Mouse (Mus musculus): ENCODE measurements around the gene Aqp5.

Gene Aqp5

DNA sequence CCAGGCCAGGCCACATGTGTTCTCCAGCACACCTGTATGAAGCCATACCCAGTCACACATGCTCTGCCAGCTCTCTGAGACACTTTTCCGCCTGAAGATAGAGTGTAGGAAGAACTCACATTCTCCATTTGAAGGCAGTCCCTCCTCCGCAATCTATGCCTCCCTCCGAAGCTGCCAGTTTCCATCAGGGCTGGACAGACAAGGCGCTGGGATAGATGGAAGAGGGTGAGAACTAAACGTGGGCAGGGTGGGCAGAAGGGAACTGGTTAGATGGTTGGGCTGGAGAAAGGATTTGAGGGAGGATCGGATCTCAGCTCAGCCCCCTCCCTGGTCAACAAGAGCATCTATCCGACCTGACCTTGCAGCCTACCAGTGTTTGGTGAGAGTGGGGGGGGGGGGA is 6.3 kb downstream of the Aqp5 start:
- no peak for DNase-seq

DNA sequence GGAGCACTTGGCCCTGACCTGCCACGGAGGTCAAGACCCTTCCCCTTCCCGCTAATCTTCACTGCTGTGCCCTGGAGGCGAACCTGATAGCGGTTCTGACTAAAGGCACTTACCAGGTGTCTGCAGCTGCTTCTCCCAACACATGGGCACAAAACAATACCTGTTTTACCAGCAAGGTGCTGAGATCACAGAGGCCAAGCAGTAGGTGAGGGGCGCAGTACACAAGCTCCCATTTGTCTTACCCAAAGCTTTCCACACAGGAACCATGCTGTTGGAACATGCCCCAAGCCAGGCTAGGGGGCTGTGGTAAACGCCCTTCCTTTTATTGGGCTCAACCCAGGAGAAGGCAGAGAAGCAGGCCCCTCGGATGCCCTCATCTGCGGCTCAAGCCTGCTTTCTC is 7.0 kb downstream of the Aqp5 start:
- peak in 1 of 2 experiments; percentile 3 for DNase-seq

DNA sequence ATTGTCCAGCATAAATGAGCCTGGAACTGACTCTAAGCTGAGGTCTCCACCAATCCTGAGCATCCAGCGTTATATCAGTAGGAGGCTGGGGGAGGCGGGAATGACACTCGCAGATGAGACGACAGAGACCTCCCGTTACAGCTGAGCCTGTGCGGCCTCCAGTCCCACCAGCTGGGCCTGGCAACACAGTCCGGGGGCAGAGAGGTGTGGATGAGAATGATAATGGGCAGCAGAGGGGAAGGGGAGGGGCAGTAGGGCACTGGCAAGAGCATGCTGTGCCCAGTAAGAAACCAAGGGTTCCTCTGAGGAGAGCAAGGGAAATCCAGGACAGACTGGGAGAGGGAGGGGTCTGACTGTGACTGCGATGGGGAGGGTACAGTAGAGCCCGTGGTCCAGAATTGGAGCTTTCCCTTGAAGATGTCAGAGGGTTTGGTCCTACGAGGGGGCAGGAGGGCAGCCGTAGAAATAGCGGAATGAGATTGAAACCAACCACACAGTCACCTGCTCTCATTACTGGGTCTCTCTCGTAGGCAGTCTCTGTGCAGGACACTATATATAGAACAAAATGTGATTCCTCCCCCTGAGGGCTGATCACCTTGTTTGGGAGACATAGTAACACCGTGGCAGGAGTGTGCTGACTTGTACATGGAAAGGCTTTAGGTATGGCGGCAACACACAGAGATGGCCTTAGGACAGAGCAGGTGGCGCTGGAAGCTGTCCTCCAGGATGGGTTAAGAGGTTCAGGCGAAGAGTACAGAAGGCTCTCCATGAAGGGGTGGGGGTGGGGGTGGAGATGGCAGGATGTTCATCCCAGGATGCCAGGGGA is 8.9 kb downstream of the Aqp5 start:
- peak; percentile 75 to 81 for DNase-seq

DNA sequence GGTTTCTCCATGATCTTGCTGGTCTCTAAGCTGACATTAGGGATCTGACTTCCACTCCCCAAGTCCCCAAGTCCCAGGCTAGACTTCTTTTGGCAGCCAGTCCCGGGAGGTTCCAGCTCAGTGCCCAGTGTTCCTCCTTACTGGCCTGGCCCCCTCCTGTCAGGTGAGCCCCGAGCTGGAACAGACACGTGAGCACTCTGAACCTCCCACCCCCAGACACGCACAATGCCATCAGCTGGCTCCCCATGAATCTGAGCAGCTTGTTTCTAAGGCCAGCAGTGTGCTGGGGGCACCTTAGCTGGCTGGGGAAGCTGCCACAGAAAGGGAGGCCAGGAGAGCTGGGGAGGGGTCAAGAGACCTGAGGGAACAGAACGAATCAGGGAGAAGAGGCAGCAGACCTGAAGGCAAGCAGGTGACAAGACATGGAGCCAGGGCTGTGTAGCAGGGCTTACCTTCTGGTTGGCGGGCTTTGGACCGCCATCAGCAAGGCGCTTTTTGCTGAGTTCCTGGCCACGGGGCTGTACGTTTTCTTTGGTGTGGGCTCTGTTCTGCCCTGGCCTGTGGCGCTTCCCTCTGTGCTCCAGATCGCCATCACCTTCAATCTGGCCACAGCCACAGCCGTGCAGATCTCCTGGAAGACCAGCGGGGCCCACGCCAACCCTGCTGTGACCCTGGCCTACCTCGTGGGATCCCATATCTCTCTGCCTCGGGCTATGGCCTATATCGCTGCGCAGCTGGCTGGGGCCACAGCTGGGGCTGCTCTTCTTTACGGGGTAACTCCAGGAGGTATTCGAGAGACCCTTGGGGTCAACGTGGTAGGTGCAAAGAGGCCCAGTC is 10.6 kb downstream of the Aqp5 start, which contains the start of gene Aqp6:
Gene Aqp6, plus strand, starts transcription at position 415 of the 837 bp plus-strand sequence.
- DNase-seq, result peak; percentile 60 to 69

DNA sequence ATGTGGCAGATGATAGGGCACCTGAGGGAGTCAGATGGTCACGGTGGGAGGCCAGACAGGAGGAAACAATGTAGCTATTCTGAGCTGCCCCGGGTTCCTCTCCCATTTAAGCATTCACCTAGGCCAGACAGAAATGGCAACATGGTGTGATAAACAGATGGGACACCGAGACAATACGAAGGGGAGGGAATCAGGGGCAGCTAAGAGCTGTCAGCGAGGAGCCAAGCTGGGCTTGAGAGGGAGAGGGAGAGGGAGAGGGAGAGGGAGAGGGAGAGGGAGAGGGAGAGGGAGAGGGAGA is 11.2 kb downstream of the Aqp5 start:
- DNase-seq, result peak in 1 of 2 experiments; percentile 65

DNA sequence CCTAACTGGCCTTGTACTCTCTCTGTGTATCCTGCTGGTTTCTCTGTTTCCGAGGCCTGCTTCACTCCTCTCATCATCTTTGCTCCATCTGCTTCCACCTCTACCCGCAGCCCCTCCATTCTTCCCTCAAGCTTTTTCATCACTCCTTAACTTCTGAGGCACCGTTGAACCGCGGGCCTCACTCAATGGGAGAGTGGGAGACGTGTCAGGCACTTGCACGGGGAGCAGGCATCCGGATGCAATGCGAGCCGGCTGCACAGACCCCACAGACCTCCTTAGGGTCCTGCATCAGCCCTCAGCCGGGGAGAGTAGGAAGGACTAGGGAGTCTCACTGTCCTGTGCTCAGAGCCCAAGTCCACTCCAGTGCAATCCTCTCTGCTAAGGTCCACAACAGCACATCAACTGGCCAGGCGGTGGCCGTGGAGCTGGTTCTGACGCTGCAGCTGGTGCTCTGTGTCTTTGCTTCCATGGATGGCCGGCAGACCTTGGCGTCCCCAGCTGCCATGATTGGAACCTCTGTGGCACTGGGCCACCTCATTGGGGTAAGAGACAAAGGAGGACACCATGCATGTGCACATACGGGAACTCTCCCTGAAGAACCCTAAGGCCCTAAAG is 11.7 kb downstream of the Aqp5 start:
- DNase-seq, result peak; percentile 55 to 66

DNA sequence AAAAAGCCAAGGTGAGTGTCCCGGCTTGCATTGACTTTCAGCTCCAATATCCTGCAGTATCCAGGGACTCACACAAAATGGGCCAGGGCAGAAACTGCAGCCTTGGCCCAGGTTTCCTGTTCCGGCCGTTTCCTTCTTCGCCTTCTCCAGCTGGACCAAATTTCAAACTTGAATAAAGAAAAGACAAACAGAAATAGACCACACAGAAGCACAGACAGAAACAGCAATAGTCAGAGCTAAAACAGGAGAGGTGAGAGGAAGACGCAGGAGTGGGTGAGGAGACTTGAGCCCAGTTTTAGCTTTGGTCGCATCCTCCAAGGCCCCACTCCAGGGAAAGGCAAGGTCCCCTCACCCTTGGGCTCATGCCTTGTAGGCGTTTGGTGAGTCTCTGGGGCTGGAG is 12.6 kb downstream of the Aqp5 start:
- DNase-seq, result peak in 1 of 2 experiments; percentile 16

DNA sequence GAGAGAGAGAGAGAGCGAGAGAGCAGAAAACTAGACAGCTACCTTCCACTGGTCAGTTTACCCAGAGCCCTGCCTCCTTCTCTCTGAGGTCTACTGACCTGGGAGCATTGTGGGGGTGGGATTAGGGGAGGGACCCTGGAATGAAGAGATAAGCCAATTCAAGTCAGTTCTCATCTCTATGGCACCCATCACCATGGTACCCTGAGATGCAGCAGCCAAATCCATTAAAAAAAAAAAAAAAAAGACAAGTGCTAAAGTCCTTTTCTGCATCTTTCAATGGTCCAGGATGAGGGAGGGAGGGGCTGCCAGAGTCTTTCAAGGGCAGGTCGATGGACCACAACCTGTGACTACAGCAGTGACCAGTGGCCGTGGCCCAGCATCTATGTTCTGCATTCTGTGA is 15.0 kb downstream of the Aqp5 start:
- DNase-seq, result no peak

DNA sequence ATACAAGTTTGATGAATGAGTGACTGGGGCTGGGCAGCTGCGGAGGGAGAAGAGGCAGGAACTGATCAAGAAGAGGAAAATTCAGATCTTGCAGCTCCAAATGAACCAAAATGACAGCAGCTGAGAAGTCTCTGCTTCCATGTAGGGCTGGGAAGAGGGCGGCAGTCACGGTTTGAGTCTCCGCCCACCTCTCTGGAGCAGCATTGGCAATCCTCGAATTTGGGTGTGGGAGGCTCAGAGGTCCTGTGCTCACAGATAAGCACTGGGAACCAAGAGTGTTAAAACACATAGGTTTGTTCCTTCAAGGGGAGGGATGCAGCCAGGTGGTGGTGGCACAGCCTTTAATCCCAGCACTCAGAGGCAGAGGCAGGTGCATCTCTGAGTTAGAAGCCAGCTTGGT is 15.9 kb downstream of the Aqp5 start:
- DNase-seq, result peak in 1 of 2 experiments; percentile 38

DNA sequence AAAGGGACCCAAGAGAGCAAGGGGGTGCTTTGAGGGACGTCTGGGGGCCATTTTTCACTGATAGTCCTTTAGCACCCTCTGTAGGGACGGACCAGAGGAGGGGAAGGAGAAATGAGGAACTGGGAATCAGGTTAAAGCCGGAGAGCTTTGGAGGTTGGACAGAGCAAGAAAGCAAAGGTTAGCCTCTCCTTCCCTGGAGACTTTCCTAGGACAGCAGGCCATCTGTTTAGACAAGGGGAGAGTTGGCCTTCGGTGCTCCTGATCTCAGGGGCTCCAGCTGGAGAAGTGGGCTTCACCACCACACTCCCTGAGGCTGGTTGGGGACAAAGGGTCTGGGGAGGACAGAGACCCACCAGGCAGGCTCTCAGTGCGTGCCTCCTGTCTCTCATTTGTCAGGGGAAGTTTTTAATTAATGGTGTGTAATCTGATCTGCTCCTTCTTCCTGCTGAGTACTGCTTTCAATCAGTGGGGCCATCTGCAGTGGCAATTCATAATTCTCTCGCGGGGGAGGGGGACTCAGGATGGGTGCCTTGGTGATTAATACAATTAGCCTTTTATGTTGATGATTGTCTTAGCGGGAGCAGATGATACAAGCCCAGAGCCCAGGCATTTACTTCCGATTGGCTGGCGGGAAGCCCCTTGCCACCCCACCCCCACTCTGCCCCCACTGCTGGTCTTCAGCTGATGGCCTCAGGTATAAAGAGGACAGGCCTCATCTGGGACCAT is 17.0 kb downstream of the Aqp5 start:
- peak; percentile 73 to 74 for DNase-seq

DNA sequence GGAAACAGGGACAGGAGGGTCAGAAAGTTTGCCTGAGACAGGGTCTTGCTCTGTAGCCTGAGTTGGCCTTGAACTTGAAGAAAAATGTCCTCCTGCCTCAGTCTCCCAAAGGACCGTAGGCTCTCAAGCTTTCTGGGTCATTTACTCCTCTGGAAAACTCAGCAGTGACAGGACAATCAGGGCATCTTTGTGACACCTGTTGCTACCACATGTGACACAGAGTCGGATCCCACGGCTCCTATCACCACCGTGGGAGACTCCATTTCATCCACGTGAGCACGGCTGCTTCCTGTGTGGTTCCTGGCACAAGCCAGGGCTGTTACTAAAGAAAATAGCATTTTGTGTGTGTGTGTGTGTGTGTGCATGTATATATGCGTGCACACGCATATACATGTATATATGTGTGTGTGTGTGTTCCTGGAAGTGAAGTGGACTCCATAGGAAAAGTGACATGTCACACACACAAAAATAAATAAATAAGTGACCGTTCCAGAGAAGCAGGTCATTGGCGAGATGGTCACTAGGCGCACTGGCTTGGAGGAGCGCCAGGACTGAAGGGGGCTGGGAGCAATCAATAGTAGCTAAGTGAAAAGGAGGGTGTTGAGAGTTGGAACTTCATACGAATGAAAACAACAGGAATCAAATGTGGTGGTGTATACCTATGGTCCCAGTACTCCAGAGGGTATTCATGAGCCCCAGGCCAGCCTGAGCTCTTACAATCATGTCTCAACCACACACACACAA is 18.0 kb downstream of the Aqp5 start:
- DNase-seq, result peak; percentile 50 to 55

DNA sequence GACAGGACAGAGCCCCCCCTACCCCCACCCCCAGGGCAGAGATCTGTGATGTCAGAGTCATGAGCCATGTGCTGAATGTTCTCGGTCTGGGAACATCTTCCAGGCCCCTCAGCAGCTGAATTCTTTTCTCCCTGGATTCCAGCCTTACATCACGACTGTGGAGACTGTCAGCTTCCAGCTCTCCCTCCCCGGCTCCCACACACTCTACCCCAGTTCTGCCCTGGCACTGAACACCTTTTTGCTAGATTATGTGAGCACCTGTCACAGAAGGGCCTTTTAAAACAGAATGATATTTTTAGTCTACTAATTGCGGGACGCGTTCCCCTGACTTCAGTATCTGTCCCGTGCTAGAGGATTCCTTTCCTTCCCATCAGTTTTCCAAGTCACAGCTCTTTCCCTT is 21.0 kb downstream of the Aqp5 start:
- no peak for DNase-seq

DNA sequence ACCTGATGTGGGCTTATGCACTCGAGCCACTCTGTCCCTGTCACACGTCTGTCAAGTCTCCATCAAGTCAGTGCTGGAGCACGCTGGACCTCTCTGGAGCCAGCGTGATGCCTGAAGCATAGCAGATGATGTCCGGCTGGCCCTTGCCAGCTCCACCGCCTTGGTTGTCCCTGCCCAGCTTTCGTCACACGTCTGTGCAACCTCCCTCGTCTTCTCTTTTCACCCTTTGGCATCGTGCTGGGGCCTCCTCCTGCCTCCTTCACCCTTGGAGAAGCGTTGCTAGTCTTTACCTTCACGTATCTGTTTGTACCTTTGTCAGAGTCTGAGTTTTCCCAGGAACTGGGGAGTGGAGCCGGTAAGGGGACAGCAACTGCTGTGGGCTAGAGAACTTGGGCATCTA is 23.7 kb downstream of the Aqp5 start:
- peak; percentile 50 to 54 for DNase-seq

DNA sequence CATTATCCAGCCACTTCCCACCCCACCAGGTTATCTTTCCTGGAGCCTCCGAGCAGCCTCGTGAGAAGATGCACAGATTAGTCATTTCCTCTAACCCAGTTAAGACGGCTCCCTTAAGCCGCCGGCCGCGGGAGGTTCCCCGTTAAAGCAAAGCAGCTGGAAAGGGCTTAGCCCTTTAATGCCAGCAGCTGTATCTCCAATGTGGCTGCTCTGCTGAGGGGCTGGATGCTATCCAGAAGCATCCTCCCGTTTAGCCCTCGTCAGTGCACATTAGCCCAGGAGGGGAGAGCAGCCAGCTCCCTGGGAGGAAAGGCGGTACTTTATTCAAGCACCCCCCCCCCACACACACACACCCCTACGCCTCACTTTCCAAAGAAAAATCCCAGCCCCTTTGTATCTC is 24.2 kb downstream of the Aqp5 start:
- peak; percentile 62 to 73 for DNase-seq

DNA sequence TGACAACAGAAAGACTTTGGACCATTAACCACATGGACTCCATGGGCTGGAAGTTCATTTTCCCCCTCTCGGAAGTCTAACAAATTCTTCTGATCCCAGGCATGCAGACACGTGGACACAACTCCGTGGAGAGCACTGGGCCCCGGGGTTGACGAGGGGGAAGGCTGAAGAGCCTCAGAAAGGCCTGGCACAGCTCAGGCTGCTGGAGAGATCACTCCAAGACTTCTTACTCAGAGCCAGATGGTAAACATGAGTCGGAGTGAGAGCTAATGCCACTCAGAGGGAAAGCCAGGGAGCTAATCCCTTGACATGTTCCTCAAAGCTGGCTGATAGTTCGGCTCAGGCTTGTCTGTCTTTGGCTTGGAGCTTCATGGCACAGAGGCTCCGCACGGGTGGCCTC is 24.7 kb downstream of the Aqp5 start:
- DNase-seq, result peak; percentile 41 to 58

DNA sequence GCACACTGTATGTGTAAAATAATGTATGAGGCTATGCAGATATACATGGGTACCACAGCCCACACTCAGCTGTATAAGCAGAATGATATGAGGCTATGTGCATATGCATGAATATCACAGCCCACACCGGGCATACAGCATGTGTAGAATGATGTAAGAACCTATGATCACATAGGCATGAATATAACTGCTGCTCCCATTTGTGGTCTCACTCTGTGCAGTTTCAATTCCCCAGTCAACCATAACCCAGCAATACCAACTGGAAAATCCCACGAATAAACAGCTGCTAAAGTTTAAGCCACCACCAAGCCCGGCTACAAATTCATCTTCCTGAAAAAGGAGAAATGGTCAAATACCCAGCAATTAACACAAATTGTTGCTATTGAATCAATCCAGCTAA is 28.0 kb downstream of the Aqp5 start:
- DNase-seq, result no peak

DNA sequence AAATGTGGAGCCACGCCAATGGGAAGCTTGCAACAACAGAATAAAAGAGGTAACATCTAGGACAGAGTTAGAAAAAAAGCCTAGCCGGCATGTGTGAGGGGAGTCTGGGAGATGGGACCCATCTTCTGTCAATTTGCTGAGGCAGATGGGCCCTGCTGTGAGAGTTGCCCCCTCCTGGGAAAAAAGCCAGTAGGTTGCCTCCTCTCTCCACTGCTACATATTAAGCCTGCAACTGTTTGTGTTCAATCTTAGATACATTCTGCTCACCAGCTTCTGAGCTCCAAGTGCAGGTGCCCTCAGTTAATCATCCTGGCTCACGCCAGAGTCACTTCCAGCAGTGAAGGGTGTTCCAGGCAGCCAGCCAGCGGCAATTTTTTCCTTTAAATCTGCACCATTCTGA is 29.2 kb downstream of the Aqp5 start:
- DNase-seq, result peak; percentile 65 to 71

DNA sequence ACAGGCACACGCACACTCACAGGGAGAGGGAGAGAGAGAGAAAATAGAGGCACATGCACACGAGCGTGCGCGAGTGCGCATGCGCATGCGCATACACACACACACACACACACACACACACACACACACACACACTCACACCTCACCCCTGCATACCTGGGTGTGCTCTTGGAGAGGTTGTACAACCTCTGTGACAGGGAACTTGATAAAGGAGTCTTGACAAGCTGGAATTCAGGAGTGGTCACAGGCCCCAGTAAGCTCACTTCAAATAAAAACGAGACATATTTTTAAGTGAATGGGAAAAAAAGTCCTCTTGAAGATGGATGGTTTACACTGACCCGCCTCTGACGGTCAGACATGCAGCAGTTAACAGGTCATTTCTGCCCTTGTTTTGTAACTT is 31.5 kb downstream of the Aqp5 start:
- no peak for DNase-seq

DNA sequence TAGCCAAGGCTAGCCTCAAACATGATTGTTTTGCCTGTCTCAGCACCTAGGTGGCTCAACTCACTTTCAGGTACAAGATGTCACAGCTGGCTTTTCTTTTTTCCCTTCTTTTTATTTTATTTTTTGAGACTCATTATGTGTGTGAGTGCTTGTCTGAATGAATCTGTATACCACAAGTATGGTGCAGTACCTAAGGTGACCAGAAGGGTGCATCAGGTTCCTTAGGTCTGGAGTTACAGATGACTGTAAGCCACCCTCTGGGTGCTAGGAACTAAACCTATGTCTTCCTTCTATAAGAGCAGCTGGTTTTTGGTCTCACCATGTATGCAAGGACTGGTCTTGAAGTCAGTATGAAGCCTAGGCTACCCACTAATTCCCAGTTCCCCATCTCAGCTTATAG is 41.0 kb downstream of the Aqp5 start:
- DNase-seq, result no peak

DNA sequence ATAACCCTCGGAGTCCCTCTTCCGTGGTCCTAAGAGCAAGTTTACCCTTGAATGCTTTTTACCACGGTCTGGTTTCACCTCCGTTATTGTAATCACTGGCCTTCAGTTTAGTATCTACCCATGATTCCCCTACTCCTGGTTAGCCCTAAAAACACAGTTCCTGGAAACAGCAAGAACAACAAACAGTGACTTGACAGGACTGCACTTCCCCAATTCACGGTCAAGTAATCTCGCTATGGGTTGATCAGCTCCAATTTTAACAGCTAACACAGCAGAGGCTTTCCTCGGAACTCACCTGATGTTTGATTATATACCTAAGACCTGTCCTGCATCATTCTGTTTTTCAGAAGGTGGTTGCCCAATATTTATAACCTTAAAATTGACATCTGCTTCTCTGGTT is 44.1 kb downstream of the Aqp5 start:
- DNase-seq, result no peak

DNA sequence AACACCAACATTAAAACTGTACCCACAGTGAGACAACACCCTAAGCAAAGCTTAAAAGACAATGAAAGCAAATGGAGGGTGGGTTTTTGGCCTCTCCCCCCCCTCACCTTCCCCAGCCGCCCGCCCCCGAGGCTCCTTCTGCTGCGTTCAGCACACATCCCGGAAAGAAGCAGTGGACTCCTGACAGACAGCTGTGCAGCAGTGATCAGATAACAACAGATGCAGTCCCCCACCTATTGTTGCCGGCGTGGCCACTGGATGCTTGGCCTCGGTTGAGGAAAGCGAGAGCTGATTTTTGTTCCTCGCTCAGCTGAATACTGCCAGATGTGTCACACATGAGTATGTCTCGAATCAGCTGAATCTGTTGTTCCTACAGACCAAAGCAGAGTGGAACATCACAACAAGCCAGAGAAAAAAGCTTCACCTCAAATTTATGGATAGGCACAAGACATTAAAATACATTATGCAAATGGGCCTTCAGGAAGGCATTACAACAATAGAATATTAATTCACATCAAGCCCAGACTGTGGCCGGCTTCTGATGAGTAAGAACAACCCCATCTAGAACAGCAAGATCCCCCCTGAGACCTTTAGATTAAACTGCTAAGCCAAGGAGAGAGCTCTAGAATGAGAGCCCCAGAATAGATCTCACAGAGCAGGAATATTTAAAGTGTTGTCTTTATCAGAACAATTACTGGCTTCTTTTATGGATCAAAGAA is 47.0 kb downstream of the Aqp5 start:
- DNase-seq, result no peak

DNA sequence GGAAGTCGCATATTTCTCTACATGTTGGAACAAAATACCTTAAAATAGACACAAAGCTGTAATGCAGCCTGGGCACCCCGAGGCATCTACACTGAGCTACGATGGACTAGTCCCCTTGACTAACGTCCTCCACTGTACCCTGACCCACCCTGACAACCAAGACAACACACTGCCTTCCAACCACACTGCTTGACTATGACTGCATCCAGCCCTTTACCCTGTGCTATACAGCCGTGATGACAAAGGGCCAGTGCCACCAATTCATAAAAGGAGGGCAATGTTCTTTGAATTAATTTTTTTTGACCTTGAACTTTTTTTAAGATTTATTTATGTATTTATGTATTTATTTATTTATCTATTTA is 47.5 kb downstream of the Aqp5 start:
- no peak for DNase-seq
